Mouse (Mus musculus) E14TG2a.4 (cell line): ENCODE data around the gene Cavin3.

Experiments used
- CTCF ChIP-seq: conservative IDR thresholded peaks from 2 replicates; pipeline ENCODE4 v1.5.1; 2014; ENCODE audit warnings: low read length
- NANOG ChIP-seq: IDR thresholded peaks from 2 replicates; pipeline ENCODE4 v1.6.1; 2014; ENCODE audit warnings: borderline replicate concordance, low read length, mixed read lengths

- peak; percentile 26; the same call in 1 of the 2 replicates for TF ChIP-seq CTCF
- no peak for TF ChIP-seq NANOG
Measured at GRCm38 (mm10) chr7:105527306-105527937, 45.3 kb upstream of the Cavin3 start.
